Mouse (Mus musculus): ENCODE measurements around the gene Cep55.

Gene Cep55

GRCm38 (mm10) chr19:38054720-38055192, at the start of gene Cep55:
TSS of gene Cep55 (plus strand) at chr19:38055011.
- peak; percentile 91 for DNase-seq

GRCm38 (mm10) chr19:38011379-38011778, 43.4 kb upstream of the Cep55 start:
- DNase-seq = no peak

DNA sequence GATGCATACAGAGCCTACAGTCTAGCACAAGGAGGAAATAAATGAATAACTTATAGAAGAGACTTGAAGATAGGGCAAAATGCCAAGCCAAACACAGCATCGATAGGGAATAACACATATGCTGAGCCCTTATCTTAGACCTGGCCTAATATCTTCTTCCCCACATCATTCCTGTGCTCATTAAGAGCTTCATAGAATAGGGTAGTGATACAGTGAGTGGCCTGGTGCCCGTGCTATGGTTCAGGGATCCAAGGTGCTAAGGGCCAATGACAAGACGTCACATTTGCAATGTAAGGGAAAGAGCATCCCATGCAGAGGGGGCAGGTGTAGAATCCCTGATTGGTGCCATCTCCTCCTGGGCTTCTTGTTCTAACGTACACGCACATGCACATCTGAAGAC, 40.4 kb upstream of the Cep55 start:
- DNase-seq = no peak

DNA sequence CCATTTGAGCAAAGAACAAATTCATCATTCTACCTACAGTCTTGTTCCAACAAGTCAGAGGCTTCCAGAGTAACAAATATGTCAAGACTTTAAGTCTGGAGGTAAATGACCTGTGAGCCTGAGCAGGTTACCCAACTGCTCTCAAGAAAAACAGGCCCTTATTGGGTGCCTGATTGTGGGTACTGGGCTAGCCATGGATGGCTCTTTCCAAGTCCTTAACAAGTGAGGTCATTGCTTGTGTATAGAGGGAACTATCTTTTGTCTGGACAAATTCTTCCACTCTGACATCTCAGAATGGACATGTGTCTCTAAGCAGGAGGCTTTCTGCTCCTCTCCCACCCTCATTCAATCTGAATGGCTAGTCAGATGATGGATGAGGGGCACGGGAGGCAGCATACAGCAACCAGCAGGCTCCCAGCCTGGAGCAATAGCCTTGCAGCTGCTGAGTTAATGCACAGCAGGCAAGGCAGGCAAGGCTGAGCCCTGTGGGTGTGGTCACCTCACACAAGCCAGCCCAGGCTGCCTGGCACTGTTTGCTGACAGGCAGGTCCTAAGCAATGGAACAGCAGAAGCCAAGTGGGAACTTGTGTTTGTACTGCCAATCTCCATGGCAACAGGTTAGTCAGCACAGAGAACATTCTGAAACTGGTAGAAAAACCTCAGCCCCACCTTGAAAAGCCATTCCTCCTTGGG, 39.5 kb upstream of the Cep55 start:
- DNase-seq = peak; percentile 67

GRCm38 (mm10) chr19:38015873-38016254, 38.9 kb upstream of the Cep55 start:
- no peak for DNase-seq

DNA sequence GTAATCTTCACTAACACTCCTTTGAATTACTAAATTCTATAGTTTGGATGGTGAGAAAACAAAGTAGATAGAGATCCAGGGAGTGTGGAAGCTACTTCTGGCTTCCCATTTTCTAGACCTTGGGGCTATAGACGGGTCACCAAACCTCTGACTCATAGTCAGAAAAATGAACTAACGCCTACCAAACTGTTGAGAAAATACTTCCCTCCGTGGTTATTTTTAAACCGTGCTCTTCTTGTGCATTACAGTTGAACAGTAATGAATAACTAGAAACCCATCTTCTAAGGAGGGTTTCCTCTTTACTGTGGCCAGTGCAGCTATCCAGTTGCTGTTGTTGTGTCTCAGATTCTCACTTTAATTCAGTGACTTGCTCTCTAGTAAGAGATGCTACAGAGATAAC, 32.1 kb upstream of the Cep55 start:
- DNase-seq = no peak

DNA sequence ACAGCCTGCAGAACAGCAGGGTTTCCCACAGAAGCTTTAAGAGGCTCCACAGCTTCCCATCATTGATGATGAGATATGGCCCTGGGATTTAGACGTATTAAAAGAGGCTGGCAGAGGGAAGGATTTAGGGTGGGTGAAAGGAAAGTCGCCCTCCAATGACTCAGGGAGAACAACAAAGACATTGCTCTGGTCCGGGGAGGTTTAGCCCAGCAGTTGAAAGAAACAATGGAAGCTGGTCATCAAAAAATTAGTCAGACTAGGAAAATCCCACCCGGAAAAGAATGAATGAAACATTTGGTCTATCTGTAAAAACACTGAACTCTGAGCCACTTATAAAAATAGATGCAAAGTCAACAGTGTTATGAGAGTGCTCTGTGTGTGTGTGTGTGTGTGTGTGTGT, 31.2 kb upstream of the Cep55 start:
- no peak for DNase-seq

DNA sequence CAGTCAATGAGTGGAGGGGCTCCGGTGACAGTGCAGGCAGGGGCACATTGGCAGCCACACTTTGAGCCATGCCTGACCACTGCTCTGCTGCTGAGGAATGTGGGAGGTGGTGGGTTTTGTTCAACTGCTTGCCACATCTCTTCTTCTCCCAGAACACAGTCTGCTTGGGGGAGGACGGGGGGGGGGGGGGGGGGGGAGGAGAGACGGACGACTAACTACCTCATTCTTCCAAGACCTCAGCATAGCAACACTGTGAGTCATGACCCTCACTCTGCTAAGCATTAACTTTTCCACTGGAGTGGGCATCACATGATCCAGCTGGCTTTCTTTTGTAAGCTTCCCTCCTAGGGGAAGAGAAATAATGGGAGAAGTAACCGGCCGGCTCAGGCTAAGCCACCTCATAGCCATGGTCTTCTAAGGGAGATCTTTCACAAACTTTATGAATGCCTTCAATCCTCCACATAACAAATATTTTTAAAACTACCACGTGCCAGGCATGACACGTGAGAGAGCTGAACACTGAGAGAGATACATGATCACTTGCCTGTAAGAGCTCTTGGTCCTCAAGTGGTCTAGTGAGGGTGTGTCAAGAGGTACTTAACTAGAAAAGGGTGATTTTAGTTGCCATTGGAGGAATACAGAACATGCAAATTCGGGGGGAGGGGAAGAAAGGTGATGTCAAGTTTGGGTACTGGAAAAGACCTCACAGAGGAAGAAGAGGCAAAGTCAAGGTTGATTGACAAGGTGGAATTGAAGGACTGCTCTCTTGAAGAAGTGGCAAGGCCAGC, 29.4 kb upstream of the Cep55 start:
- DNase-seq = no peak

DNA sequence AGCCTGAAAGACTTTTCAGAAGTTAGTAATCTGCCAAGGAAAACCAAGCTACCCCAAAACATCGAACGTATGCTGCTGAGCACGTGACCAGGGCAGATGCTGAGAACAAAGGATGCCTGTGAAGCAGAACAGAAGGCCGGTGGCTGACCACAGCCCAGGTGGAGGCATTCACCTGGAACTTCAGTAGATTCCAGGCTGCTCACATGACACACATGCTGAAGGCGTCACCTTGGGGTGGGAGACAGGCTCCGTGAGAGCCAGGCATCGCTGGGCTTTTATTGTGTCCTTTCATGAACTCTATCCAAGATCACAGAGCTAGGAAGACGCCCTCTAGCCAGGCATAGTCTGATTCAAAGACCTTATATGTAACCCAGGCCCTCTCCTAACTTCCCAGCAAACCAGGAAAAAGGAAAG, 28.6 kb upstream of the Cep55 start:
- DNase-seq = no peak

DNA sequence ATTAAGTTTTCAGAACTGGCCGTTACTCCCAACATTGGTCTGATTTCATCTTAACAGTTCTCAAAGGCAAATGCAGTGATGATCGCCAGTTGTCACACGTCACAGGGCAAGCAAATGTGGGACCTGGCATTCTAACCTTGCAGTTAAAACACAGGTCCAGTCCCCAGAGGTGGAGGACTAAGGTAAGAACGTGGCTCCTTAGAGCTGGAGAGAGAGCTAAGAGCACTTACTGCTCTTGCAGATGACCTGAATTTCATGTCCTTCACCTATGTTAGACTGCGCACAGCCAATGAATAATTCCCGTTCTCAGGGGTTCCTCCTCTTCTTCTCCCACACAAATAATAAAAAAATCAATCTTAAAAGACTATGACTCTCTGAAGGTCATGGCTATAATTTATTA, 27.4 kb upstream of the Cep55 start:
- no peak for DNase-seq

DNA sequence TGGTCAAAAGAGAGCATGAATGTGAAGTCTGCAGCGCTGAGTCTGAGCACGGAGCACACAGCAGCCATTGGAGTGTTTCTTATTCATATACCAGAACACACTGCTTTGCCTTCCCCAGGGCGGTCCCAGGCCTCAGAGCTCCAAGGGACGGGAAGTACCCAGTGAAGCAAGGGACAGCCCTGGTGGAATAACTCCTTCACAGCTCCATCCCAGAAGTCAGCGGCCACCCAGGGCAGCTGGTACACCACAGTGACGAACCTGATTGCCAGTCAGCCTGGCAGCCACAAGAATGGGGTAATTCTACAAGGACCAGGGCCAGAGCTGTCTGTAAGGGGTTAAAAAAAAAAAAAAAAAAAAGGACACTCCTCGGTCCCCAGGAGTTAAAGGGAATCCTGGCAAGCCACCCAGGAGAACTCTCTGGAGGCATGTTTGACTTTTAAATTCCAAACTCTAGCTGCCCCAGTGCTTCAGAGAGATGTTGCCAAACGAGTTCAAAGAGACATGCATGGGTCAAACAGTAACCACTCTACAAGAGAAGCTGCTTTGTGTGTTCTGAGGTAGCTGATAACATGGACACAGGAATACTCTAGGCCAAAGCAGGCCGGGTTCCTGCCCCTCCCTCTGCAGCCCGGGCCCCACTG, 26.8 kb upstream of the Cep55 start:
- no peak for DNase-seq

- DNase-seq = no peak
These were observed 25.5 kb upstream of the Cep55 start for GRCm38 (mm10) chr19:38029292-38029691.

GRCm38 (mm10) chr19:38029871-38030270, 24.9 kb upstream of the Cep55 start:
- DNase-seq = no peak

- DNase-seq = no peak
These were observed 24.1 kb upstream of the Cep55 start for GRCm38 (mm10) chr19:38030673-38031137.

GRCm38 (mm10) chr19:38031144-38031543, 23.7 kb upstream of the Cep55 start:
- no peak for DNase-seq

DNA sequence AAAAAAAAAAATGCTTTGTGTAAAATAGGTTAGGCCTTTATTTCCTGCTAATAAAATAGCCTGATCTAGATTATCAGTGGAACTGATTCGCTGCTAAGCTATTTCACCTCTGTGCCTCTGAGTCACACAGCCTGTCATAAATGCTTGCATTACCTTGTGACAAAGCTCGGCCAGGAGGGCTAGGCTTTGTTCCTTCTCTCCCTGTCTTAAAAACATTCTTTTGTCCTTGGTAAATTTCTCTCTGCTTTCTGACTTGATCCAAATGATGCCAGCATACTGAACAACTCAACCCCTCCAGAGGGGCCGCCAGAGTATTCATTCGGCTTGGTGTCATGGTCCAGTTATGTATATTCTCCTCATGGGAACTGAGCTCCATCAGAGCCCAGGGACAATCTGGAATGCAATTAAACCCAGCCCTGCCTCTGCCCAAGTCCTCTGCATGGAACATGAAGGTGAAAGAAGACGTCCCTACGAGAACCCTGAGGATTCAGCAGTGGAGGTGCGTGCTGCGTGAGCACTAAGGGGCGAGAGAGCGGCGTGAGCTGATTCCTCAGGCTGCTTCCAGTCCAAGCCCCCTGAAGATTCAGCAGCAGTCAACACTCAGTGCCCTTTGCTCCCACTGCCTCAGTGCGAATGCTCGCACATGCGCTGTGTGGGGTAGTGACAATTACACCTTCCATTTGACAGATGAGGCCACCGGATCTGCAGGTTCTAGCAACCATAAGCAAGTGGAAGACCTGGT, 21.6 kb upstream of the Cep55 start:
- no peak for DNase-seq

DNA sequence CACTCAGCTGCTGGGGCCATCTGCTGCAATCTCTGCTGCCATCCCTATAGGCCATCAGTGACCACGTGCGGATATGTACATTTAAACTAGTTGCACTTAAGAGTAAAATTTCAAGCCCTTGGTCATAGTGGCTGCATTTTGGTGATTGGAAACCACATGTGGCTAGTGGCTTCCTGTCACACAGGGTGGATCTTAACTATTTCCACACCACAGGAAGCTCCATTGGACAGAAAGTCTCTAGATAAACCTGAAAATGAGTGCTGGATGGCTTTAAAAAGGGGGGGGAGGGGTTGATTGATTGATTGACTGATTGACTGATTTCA, 21.1 kb upstream of the Cep55 start:
- no peak for DNase-seq

DNA sequence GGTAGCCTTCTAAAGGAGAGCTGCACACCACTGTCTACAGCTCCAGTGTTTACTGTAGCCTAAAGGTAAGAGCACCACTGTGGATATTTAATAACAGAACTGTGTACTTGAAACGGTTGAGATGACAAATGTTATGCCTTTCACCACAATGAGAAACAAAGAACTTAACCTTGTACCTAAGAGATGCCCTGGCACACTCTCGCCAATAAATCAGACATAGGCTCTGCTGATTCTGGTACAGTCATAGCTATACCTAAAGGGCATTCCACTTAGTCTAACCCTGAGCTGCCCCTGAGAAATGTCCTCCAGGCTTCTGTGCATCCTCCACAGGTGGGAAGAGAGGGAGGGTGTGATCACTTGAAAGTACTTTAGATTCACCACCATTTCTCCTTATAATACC, 20.1 kb upstream of the Cep55 start:
- DNase-seq = no peak

DNA sequence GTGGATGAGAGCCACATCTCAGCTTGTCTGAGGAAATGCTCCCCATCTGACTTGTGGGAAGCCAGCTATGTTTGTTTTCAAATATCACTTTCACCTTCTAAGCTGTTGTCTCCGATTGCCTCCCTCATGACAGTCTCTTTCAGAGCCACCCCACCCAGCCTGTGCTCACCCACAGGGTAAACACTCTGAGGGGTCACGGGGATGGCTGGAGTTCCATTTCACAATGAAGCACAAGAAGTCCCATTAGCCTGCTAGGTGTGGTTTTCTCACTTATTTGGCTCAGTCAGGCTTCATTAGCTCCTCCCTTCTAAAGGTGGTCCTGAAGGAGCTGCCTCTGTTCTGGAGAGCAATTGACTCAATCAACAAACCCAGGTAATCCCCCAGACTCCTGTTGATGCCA, 19.0 kb upstream of the Cep55 start:
- no peak for DNase-seq

DNA sequence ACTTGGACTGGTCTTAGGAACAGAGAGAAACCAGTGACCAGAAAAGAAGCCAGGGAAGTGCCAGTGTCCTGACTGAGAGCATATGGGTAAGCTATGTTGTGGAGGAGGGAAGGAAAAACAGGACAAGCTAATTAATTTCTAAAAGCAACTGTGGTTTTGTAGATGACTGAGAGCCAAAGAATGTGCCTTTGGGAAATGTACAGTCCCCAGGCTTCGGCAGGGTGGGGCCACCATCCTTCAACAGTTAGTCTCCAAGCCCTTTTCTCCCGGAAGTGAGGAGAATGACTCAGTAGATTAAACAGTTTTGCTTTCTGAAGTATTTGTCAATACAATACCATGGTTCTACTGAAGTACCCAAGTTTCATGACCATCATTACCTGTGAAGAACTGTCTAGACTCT, 16.5 kb upstream of the Cep55 start:
- no peak for DNase-seq

- no peak for DNase-seq
These were observed 12.5 kb upstream of the Cep55 start for GRCm38 (mm10) chr19:38042261-38042722.

DNA sequence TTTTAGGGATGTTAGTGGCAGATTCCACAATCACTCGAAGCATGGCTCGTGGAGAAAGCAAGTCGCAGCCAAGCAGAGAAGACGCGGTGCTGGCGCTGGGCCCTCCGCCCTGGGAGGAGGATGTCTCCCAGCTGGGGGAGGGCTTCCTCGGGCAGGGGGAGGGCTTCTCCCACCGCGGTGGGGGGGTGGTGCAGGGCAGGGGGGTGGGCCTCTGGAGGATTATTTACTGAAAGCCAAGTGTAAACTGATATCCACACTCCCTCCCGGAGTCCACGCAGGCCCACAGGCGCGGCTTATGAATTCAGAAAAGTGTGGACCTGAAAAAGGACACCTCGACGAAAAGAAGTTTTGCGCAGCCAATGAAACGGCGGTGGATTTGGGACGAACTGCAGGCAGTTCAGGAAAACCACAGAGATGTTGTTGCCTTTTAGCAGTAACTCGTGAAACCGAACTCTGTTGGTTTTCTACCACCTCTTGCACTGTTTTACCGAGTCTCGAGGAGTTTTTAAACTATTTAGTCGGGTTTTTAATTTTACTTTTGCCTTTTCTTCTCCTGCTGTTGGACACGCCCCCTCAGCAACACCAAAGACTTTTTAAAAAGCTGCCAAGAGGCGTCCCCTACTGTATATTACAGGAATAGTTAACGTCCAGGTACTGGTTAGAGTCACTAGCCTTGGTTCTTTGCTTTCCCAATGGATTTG, 11.4 kb upstream of the Cep55 start, which contains the start of gene Myof:
TSS of gene Myof (minus strand) at position 297 of the 701 bp plus-strand sequence.
- peak; percentile 13 for DNase-seq
